Mouse (Mus musculus) kidney, postnatal 36 days (tissue): ENCODE measurements around the gene Dusp7.

Source experiments
- DNase-seq, 2 experiments: peaks; one replicate each; pipeline ENCODE4 v3.0.0; 2021 to 2022; ENCODE audit warnings: mixed read lengths in 2 of 2

Gene Dusp7

GRCm38 (mm10) chr9:106355217-106355974, 13.0 kb upstream of the Dusp7 start:
- no peak for DNase-seq

GRCm38 (mm10) chr9:106355975-106356286, 12.5 kb upstream of the Dusp7 start:
- DNase-seq = no peak

GRCm38 (mm10) chr9:106356323-106356844, 12.0 kb upstream of the Dusp7 start:
- DNase-seq = peak; percentile 52 to 60

- DNase-seq = no peak
Observed at GRCm38 (mm10) chr9:106357167-106357566, 11.3 kb upstream of the Dusp7 start.

- DNase-seq = no peak
Observed at GRCm38 (mm10) chr9:106359297-106359696, 9.1 kb upstream of the Dusp7 start.

GRCm38 (mm10) chr9:106361140-106361539, 7.3 kb upstream of the Dusp7 start:
- DNase-seq = no peak

- DNase-seq = no peak
Observed at GRCm38 (mm10) chr9:106365333-106365732, 3.1 kb upstream of the Dusp7 start.

- DNase-seq = no peak
Observed at GRCm38 (mm10) chr9:106366188-106366587, 2.2 kb upstream of the Dusp7 start.

- no peak for DNase-seq
Observed at GRCm38 (mm10) chr9:106367001-106367400, 1.4 kb upstream of the Dusp7 start.

- peak; percentile 99 for DNase-seq
Observed at GRCm38 (mm10) chr9:106367592-106368111, 780 bp upstream of the Dusp7 start.

- DNase-seq = peak; percentile 46 to 72
Observed at GRCm38 (mm10) chr9:106368831-106369501, 534 bp downstream of the Dusp7 start.

- DNase-seq = peak in 1 of 2 experiments; percentile 60
Observed at GRCm38 (mm10) chr9:106369801-106370485, 1.5 kb downstream of the Dusp7 start.

GRCm38 (mm10) chr9:106370620-106371383, 2.4 kb downstream of the Dusp7 start:
- DNase-seq = no peak

- no peak for DNase-seq
Observed at GRCm38 (mm10) chr9:106371384-106371671, 2.9 kb downstream of the Dusp7 start.

GRCm38 (mm10) chr9:106371776-106372175, 3.3 kb downstream of the Dusp7 start:
- DNase-seq = peak; percentile 92 to 96

- no peak for DNase-seq
Observed at GRCm38 (mm10) chr9:106372431-106373412, 4.3 kb downstream of the Dusp7 start.

- DNase-seq = no peak
Observed at GRCm38 (mm10) chr9:106373973-106374372, 5.5 kb downstream of the Dusp7 start.

GRCm38 (mm10) chr9:106377247-106377646, 8.8 kb downstream of the Dusp7 start:
- DNase-seq = no peak

- no peak for DNase-seq
Observed at GRCm38 (mm10) chr9:106378045-106378444, 9.6 kb downstream of the Dusp7 start.

GRCm38 (mm10) chr9:106378753-106379152, 10.3 kb downstream of the Dusp7 start:
- DNase-seq = no peak

GRCm38 (mm10) chr9:106386181-106386864, 17.9 kb downstream of the Dusp7 start:
- DNase-seq = peak in 1 of 2 experiments; percentile 41
